Mouse (Mus musculus): ENCODE measurements at regions not wholly inside any gene's neighbourhood (a gene's known extent, or its start where the extent isn't known, plus 50 kb on each side); places are given as distances from the start of the nearest gene placed in this dataset.
"Not testable (repeated sequence)": the region's sequence is repeated elsewhere in the genome, so short reads cannot be mapped to it uniquely, and the experiment has no call there.

DNA sequence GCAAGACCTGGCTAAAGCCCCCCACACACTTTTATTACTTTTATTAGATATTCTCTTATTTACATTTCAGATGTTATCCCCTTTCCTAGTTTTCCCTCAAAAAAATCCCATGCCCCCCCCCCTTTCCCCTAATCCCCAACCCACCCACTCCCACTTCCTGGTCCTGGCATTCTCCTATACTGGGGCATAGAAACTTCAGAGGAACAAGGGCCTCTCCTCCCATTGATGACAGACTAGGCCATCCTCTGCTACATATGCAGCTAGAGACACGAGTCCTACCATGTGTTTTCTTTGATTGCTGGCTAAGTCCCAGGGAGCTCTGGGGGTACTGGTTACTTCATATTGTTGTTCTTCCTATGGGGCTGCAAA is 116.8 kb downstream of the Rfpl4b start:
- 82% methylated on average over 1 of the region's 1 CpGs for WGBS
- H3K9ac ChIP-seq (replicated peaks); H3K9me3 ChIP-seq; H3K27me3 ChIP-seq; ATAC-seq (replicated peaks); H3K4me2 ChIP-seq (replicated peaks); H3K4me3 ChIP-seq; H3K36me3 ChIP-seq; H3K27ac ChIP-seq (replicated peaks); H3K4me1 ChIP-seq: not testable (repeated sequence)

DNA sequence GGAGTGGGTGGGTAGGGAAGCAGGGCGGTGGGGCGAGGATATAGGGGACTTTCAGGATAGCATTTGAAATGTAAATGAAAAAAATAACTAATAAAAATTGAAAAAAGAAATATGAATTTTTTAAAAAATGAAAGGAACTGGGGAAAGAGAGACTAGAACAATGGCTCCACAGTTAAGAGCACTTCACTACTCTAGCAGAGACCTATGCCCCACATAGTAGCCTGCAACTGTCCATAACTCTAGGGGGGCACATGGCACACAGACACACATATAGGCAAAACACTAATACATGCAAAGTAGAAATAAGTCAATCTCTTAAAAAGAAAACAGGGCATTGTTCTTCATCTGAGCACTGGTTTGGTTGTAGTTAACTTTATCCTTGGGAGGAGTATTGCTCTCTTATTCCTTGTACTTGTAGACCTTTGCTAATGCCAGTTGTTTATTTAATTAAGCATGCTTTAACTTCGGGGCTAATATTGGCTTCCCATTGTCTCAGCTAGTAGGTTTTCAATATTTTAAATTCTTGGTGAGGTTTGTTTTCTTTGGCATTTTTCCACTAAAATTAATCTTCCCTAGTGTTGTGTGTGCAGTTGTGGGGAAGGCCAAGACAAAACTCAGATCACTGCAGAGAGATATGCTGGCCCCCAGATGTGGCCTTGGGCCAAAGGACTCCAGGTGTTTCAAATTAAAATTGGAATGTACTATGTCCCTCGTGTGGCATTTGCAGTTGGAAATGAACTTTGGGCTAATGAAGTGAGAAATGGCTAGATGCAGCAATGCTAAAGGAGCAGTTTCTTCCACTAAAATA is 117.4 kb downstream of the Rfpl4b start:
- 87% methylated on average over 4 of the region's 4 CpGs for WGBS
- no peaks in the 10 kb centered on the region for H3K4me1 ChIP-seq
- no peak overlapping the region for H3K27ac ChIP-seq (replicated peaks)
- no peak overlapping the region for H3K9ac ChIP-seq (replicated peaks)
- H3K4me3 ChIP-seq: no peak overlapping the region
- no peaks in the 10 kb centered on the region for H3K36me3 ChIP-seq
- H3K4me2 ChIP-seq (replicated peaks): no peak overlapping the region
- no peaks in the 10 kb centered on the region for H3K27me3 ChIP-seq
- no peaks in the 10 kb centered on the region for H3K9me3 ChIP-seq
- ATAC-seq (replicated peaks): no peak

DNA sequence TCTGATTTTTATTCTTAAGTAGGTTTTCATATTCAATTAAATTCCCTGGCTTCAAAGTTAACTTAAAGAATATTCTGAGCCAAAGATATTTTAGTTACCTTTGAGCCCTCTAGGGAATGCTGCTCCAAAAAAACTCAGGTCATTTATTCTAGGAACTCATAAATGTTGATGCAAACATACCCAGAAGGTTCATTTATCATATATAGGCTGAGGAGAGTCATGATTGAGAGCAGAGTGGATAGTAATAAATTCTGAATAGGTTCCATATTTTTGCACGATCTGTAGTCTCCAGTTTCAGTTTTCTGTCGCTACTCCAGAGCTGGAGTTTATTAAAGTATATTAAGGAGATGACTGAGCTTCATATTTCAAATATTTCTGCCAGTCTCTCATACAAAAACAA is 144.1 kb downstream of the Rfpl4b start:
- Histone ChIP-seq H3K4me1 (no peaks in the 10 kb centered on the region), H3K36me3 (no peaks in the 10 kb centered on the region), H3K4me2 (replicated peaks) (no peak overlapping the region), H3K9me3 (no peaks in the 10 kb centered on the region), H3K4me3 (no peak overlapping the region), H3K27ac (replicated peaks) (no peak overlapping the region), H3K9ac (replicated peaks) (no peak overlapping the region), H3K27me3 (no peaks in the 10 kb centered on the region)
- no peak for ATAC-seq (replicated peaks)
- 83% methylated on average over 2 of the region's 2 CpGs for WGBS

DNA sequence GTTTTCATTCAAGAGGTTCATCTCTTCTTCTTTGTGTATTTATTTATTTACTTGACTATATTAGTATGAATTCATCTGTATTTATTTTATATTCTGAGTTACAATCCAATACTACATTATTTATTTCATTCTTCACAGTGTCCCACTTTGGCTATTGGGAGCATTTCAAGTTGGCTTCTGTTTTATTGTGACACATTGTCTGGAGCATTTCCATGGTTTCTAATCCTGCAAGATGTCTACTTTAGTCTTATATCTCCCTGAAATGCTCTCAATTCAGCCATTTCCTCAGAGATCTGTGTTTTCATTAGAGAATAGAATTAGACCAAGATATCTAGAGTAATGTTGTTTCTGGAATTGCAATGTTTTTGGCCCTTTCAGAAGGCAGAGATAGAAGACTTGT is 153.0 kb downstream of the Rfpl4b start:
- no peak overlapping the region for H3K4me2 ChIP-seq (replicated peaks)
- H3K27ac ChIP-seq (replicated peaks): no peak overlapping the region
- no peaks in the 10 kb centered on the region for H3K36me3 ChIP-seq
- ATAC-seq (replicated peaks): no peak
- no peak overlapping the region for H3K4me3 ChIP-seq
- H3K4me1 ChIP-seq: no peaks in the 10 kb centered on the region
- H3K9ac ChIP-seq (replicated peaks): no peak overlapping the region
- H3K27me3 ChIP-seq: no peaks in the 10 kb centered on the region
- no peaks in the 10 kb centered on the region for H3K9me3 ChIP-seq

DNA sequence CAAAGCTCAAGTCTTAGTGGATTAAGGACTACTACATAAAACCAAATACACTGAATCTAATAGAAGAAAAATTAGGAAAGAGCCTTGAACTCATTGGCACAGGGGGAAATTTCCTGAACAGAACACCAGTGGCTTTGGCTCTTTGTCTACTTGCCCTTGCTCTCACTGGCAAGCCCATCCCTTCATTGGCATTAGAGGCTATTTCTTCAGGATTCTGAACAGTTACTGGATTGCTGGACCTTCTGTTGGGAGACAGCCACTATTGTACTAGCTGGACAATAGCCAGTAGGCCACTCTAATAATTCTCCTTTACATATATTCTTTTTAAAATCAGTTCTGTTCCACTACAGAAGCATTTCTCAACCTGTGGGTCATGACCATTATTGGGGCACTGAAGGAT is 153.7 kb downstream of the Rfpl4b start:
- Histone ChIP-seq H3K4me3 (no peak overlapping the region), H3K27me3 (no peaks in the 10 kb centered on the region), H3K9ac (replicated peaks) (no peak overlapping the region), H3K4me1 (no peaks in the 10 kb centered on the region), H3K36me3 (no peaks in the 10 kb centered on the region), H3K4me2 (replicated peaks) (no peak overlapping the region), H3K9me3 (no peaks in the 10 kb centered on the region), H3K27ac (replicated peaks) (no peak overlapping the region)
- ATAC-seq (replicated peaks): no peak

DNA sequence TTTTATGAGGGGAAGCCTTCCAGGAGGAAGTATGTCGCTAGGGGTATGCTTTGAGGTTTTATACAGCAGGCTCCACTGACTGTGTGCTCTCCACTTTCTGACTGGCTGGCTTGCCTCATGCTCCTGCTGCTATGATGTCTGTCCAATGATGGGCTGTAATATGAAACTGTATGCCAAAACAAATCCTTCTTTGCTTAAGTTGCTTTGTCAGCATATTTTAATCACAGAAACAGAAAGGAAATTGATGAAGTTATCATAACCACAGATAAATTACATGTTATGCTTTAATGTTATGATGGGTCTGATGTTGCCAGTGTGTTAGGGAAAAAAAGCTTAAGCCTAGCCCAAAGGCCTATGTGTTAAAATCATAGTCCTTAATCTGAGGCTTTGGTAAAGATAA is 185.9 kb downstream of the Rfpl4b start:
- ATAC-seq (replicated peaks): no peak
- H3K4me2 ChIP-seq (replicated peaks): no peak overlapping the region
- no peak overlapping the region for H3K9ac ChIP-seq (replicated peaks)
- H3K4me3 ChIP-seq: no peak overlapping the region
- H3K36me3 ChIP-seq: no peaks in the 10 kb centered on the region
- no peaks in the 10 kb centered on the region for H3K9me3 ChIP-seq
- H3K4me1 ChIP-seq: no peaks in the 10 kb centered on the region
- H3K27ac ChIP-seq (replicated peaks): no peak overlapping the region
- WGBS: 59% methylated on average over 1 of the region's 1 CpGs
- H3K27me3 ChIP-seq: no peaks in the 10 kb centered on the region

DNA sequence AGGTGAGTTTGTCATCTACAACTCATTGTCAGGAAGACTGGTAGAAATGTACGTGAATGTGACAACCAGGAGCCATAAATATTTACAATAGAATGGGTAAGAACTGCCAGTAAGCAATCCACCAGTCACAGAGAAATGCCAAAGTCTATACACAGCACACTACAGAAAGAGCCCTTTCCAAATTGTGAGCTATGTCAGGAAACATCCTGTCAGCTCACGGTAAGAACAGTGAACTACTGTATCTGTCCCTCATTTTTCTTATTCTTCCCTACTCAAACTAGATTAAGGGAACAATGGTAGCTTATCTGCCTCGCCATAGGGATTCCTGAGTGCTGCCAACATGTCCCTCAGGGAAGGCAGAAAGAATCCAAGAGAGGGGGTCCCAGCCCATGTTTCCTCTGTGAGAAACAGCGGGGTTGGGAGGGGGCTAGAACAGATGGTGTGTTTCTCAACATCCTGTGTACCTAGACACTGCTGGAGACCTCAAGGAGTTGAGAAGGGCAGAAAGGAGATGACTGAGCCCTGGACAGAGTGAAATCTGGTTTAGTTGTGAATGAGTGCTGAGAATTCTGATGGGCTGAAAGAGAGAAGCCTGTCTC is 191.6 kb downstream of the Rfpl4b start:
- Histone ChIP-seq H3K4me3 (no peak overlapping the region), H3K9ac (replicated peaks) (no peak overlapping the region), H3K27ac (replicated peaks) (no peak overlapping the region), H3K27me3 (no peaks in the 10 kb centered on the region), H3K36me3 (no peaks in the 10 kb centered on the region), H3K9me3 (no peaks in the 10 kb centered on the region), H3K4me1 (no peaks in the 10 kb centered on the region), H3K4me2 (replicated peaks) (no peak overlapping the region)
- ATAC-seq (replicated peaks): no peak
- WGBS: 63% methylated on average over 4 of the region's 4 CpGs

DNA sequence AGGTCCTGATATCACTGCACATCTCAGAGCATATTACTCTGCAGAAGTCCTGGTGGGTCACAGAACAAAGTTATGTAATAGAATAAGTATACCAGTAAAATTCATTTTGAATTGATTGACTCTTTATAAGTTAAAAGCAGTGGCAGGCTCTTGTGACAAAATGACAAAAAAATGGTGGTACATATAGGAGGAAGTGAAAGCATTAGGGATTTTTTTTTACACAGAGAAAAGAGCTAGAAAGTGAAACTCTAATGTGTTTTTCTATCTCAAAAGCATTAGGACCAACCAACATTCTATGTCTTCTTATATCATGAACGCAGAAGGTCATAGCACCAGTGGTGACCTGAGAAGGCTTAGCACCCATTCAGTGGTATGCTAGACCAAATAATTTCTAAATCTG is 198.2 kb downstream of the Rfpl4b start:
- Histone ChIP-seq H3K9me3 (no peaks in the 10 kb centered on the region), H3K4me1 (no peaks in the 10 kb centered on the region), H3K4me3 (no peak overlapping the region), H3K27me3 (no peaks in the 10 kb centered on the region), H3K9ac (replicated peaks) (no peak overlapping the region), H3K4me2 (replicated peaks) (no peak overlapping the region), H3K36me3 (no peaks in the 10 kb centered on the region), H3K27ac (replicated peaks) (no peak overlapping the region)
- no peak for ATAC-seq (replicated peaks)
- 100% methylated on average over 1 of the region's 1 CpGs for WGBS

DNA sequence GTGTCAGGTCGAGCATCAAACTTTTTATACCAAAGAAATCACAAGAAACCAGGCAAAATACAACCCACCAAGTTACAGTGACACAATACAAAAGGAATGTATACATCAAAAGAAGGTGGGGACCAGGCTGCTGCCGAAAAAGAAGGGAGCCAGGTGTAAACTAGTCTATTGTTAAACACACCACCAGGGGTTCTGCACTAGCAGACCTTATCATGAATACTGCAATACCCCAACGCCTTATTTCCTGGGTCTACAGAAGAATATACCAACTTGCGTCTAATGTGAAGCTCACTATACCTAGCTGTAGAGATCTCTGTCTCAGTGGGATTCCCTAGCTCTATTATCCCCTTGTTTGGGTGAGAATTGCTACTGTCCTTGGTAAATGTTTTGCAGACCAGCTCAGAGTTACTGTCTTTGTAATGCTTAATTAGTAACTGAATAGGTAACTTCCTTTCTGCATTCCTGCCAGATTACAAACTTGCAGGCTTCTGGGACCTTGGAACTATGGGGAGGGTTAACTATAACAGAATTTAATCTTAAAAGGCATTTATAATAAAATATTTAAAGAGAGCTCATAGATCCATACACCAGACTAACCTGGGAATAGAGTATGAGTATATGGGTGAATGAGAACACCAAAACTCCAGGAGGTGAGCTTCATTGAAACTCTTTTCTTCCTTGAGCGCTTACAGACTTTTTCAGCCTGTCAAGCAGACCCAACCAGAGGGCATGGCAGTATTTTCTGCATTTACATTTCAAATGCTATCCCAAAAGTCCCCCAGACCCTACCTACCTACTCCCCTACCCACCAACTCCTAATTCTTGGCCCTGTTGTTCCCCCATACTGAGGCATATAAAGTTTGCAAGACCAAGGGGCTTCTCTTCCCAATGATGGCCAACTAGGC is 211.7 kb downstream of the Rfpl4b start:
- Histone ChIP-seq H3K27ac (replicated peaks) (no peak overlapping the region), H3K36me3 (no peaks in the 10 kb centered on the region), H3K4me3 (no peak overlapping the region), H3K4me1 (no peaks in the 10 kb centered on the region), H3K4me2 (replicated peaks) (no peak overlapping the region), H3K27me3 (no peaks in the 10 kb centered on the region), H3K9me3 (no peaks in the 10 kb centered on the region), H3K9ac (replicated peaks) (no peak overlapping the region)
- WGBS: 73% methylated on average over 5 of the region's 5 CpGs
- ATAC-seq (replicated peaks): no peak

DNA sequence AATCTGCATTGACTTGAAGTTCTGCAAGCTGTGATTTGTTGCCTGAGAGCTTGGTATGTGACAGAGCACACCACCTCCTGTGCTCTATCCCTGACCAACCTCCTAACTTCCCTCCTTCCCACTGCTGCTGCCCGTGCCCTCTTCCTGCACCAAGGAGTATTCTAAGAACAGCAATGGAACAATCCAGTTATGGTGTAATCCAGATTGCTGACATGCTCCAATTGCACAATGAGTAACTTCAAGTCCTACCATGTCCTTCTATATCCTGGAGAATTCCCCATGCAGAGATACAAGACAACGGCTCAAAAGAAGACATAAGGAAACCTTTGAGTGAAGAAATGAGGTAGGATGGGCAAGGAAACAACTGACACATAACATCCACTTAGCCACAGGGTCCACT is 235.5 kb downstream of the Rfpl4b start:
- no peak overlapping the region for H3K4me2 ChIP-seq (replicated peaks)
- no peak for ATAC-seq (replicated peaks)
- H3K27ac ChIP-seq (replicated peaks): no peak overlapping the region
- no peaks in the 10 kb centered on the region for H3K4me1 ChIP-seq
- no peaks in the 10 kb centered on the region for H3K36me3 ChIP-seq
- H3K9ac ChIP-seq (replicated peaks): no peak overlapping the region
- H3K27me3 ChIP-seq: no peaks in the 10 kb centered on the region
- no peaks in the 10 kb centered on the region for H3K9me3 ChIP-seq
- WGBS: 93% methylated on average over 2 of the region's 2 CpGs
- H3K4me3 ChIP-seq: no peak overlapping the region

DNA sequence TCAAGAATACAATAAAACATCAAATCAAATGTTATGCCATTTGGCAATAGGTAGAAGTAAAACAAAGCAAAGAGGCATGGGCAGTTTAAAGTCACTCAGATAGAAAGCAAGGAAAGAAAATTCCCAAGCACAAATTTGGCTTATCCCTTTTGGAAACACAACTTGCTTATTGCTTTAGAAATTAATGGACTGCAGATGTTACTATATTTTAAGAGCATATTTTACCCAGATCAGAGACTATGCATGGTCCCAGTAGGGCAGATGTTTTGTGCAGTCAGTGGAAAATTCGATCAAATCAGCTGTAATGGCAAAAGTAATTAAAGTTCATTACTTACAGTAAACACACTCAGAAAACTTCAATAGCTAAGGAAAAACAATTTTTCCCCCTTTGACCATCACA is 245.9 kb downstream of the Rfpl4b start:
- no peak overlapping the region for H3K4me2 ChIP-seq (replicated peaks)
- no peaks in the 10 kb centered on the region for H3K4me1 ChIP-seq
- H3K9ac ChIP-seq (replicated peaks): no peak overlapping the region
- no peak overlapping the region for H3K4me3 ChIP-seq
- no peaks in the 10 kb centered on the region for H3K9me3 ChIP-seq
- no peaks in the 10 kb centered on the region for H3K27me3 ChIP-seq
- no peak for ATAC-seq (replicated peaks)
- no peaks in the 10 kb centered on the region for H3K36me3 ChIP-seq
- 83% methylated on average over 1 of the region's 1 CpGs for WGBS
- no peak overlapping the region for H3K27ac ChIP-seq (replicated peaks)

DNA sequence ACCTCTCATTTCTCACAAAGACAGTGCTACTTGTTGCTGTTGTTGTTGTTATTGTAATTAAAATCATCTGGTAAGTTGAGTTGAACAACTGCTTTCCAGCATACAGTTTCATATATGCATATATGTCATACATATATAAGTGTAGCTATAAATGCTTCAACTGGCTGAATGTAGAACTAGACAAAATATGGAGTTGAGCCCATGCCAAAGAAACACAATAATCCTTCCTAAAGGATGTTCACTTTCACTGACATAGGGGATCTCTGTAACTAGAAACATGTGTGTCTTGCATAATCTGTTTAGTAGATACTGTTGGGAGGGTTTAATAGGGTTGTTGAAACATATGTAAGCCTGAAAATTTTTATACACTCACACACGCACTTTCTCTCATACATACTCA is 247.9 kb downstream of the Rfpl4b start:
- Histone ChIP-seq H3K27me3 (no peaks in the 10 kb centered on the region), H3K4me1 (no peaks in the 10 kb centered on the region), H3K4me3 (no peak overlapping the region), H3K36me3 (no peaks in the 10 kb centered on the region), H3K27ac (replicated peaks) (no peak overlapping the region), H3K9me3 (no peaks in the 10 kb centered on the region), H3K9ac (replicated peaks) (no peak overlapping the region), H3K4me2 (replicated peaks) (no peak overlapping the region)
- ATAC-seq (replicated peaks): no peak
- WGBS: 95% methylated on average over 1 of the region's 1 CpGs

All from forebrain, embryonic 15.5 days (tissue).